Mouse (Mus musculus) ES-E14 (cell line): Measurements from ENCODE around the gene Scarf1. TPM values are rescaled to one million over a fixed set of nuclear protein-coding genes. Genes with fewer than 3 reads are reported as not detected.

Experiments used
- DNase-seq: peaks from one replicate; pipeline ENCODE4 v3.0.0-alpha.2; 2013; ENCODE audit warnings: low read depth, low spot score
- H3K27ac ChIP-seq: 2 replicates; pipeline ENCODE4 v1.5.1; 2012; ENCODE audit warnings: low read depth, mild to moderate bottlenecking, low read length, moderate library complexity, mixed read lengths; ENCODE audit not compliant: poor library complexity, insufficient read depth, severe bottlenecking
- H3K36me3 ChIP-seq: 2 replicates; pipeline ENCODE4 v1.6.1; 2012; ENCODE audit warnings: mild to moderate bottlenecking, low read length, moderate library complexity, mixed read lengths; ENCODE audit not compliant: control insufficient read depth, poor library complexity, insufficient read depth, severe bottlenecking
- H3K4me1 ChIP-seq, 2 experiments: fragments of 150-350 bp in 1 of 2; sonication (generic) in 1 of 2; 2 replicates each; pipeline ENCODE4 v1.6.1; 2012; ENCODE audit warnings: low read length in 2 of 2, mild to moderate bottlenecking in 1 of 2, mixed read lengths in 1 of 2; ENCODE audit not compliant: control insufficient read depth in 2 of 2, insufficient read depth in 2 of 2, poor library complexity in 1 of 2
- H3K4me3 ChIP-seq, 2 experiments: fragments of 150-350 bp in 1 of 2; sonication (generic) in 1 of 2; 2 replicates each; pipeline ENCODE4 v1.5.1; 2012; ENCODE audit warnings: low read length in 2 of 2, low read depth in 1 of 2, mild to moderate bottlenecking in 1 of 2, mixed read lengths in 1 of 2; ENCODE audit not compliant: insufficient read depth in 1 of 2, poor library complexity in 1 of 2, severe bottlenecking in 1 of 2
- H3K9ac ChIP-seq: 2 replicates; pipeline ENCODE4 v1.6.1; 2012; ENCODE audit warnings: low read depth, mild to moderate bottlenecking, low read length, mixed read lengths; ENCODE audit not compliant: poor library complexity, insufficient read depth, severe bottlenecking
- H3K9me3 ChIP-seq: fragments of 150-350 bp; sonication (generic); 2 replicates; pipeline ENCODE4 v1.6.1; 2012; ENCODE audit warnings: low read depth, mild to moderate bottlenecking, low read length; ENCODE audit not compliant: control insufficient read depth, insufficient read depth
- CHD2 ChIP-seq: IDR thresholded peaks from 2 replicates; pipeline ENCODE4 v1.6.1; 2014; ENCODE audit warnings: mild to moderate bottlenecking, low read depth, low read length, inconsistent platforms
- HCFC1 ChIP-seq: IDR thresholded peaks from 2 replicates; pipeline ENCODE4 v1.6.1; 2012; ENCODE audit warnings: low read length, inconsistent platforms, borderline replicate concordance; ENCODE audit not compliant: insufficient read depth
- MAFK ChIP-seq: IDR thresholded peaks from 2 replicates; pipeline ENCODE4 v1.6.1; 2014; ENCODE audit warnings: mild to moderate bottlenecking, low read depth, low read length, inconsistent platforms; ENCODE audit not compliant: insufficient read depth
- ZC3H11A ChIP-seq: IDR thresholded peaks from 2 replicates; pipeline ENCODE4 v1.6.1; 2012; ENCODE audit warnings: low read depth, mild to moderate bottlenecking, inconsistent platforms, low read length, borderline replicate concordance
- ZNF384 ChIP-seq: IDR thresholded peaks from 2 replicates; pipeline ENCODE4 v1.6.1; 2012; ENCODE audit warnings: low read depth, low read length, inconsistent platforms
- in situ Hi-C, 2 experiments: fragments of 600-800 bp; cut with MboI; formaldehyde crosslinking; loops; one replicate each; pipeline ENCODE4 v1.15.1; 2025; ENCODE audit warnings: low sequenced_read_pairs in 2 of 2, inconsistent platforms in 1 of 2; ENCODE audit not compliant: unreplicated experiment in 2 of 2
- total RNA-seq: library from RNA; depleted of rRNA; stranded (reverse); fragments of 300-350 nt; gene quantifications from 2 replicates; pipeline ENCODE4 v1.2.3, GENCODE M21; 2012; rRNA removed

Scarf1 gene
- 3.1 and 4.3 TPM in 2 replicates for total RNA-seq

DNA sequence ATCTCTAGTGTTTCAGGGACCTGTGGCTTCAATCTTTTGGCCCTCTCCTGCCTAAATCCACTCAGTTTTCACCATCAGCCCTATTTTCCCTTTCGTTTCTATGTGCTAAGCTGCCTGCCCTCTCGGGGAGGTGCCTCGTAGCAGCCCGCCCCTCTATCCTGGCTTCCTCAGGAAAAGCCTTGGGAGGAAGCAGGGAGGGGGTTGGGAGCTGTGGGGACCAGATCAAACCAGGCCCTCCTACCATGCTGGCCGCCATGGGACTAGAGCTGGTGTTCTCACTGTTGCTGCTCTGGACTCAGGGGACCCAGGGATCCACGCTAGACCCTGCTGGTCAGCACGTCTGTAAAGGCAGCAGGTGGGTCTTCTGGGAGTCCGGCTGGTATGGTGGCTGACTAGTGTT lies at the start of gene Scarf1:
Gene Scarf1, plus strand, starts transcription at position 205 of the 400 bp plus-strand sequence.
- TF ChIP-seq ZNF384 = no peak
- TF ChIP-seq HCFC1 = no peak
- no peak for TF ChIP-seq ZC3H11A
- no peak for TF ChIP-seq CHD2
- no peak for TF ChIP-seq MAFK
- peak within 1 kb of the TSS in 1 of 2 experiments; percentile 35; a peak in 1 of 4 replicates for H3K4me3 ChIP-seq
- no peak within 1 kb of the TSS for H3K27ac ChIP-seq
- no peaks in the 10 kb centered on the region for H3K9me3 ChIP-seq
- H3K4me1 ChIP-seq = peaks cover 0 to 10% of the 10 kb centered on the region in 2 experiments; a peak in 1 of 4 replicates
- in situ Hi-C loops = no loop called here
- no peak for DNase-seq
- peaks cover 11% of the 10 kb centered on the region for H3K36me3 ChIP-seq
- H3K9ac ChIP-seq = no peak within 1 kb of the TSS; the same call in 1 of the 2 replicates

DNA sequence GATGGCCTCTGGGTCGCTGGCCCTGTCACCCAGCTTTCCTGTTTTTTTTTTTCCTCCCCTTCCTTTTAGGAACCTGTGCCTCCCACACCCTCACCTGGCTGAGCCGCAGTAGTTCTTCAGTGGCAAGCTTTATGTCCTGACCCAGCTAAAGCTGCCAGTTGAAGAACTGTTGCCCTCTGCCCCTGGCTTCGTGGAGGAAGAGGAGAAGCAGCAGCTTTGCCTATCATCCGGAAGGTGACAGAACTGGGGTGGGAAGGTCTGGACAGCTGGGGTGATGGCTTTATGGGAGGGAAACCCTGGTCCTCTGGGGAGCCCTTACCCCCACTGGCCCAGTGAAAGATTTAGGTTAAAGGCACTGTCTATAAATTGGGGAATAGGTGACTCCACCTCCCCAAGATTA lies 49.7 kb upstream of the Scarf1 start:
- H3K27ac ChIP-seq = no peak overlapping the region
- no peak overlapping the region for H3K9ac ChIP-seq
- no peaks in the 10 kb centered on the region; the same call in 1 of the 2 replicates for H3K36me3 ChIP-seq
- no peak for DNase-seq
- no peak for TF ChIP-seq MAFK
- TF ChIP-seq CHD2 = no peak
- no peak for TF ChIP-seq ZNF384
- no peak for TF ChIP-seq ZC3H11A
- TF ChIP-seq HCFC1 = no peak
- in situ Hi-C loops = no loop called here
- H3K4me1 ChIP-seq = peaks cover 3 to 11% of the 10 kb centered on the region in 2 experiments; a peak in 3 of 4 replicates
- no peaks in the 10 kb centered on the region for H3K9me3 ChIP-seq
- no peak overlapping the region for H3K4me3 ChIP-seq

DNA sequence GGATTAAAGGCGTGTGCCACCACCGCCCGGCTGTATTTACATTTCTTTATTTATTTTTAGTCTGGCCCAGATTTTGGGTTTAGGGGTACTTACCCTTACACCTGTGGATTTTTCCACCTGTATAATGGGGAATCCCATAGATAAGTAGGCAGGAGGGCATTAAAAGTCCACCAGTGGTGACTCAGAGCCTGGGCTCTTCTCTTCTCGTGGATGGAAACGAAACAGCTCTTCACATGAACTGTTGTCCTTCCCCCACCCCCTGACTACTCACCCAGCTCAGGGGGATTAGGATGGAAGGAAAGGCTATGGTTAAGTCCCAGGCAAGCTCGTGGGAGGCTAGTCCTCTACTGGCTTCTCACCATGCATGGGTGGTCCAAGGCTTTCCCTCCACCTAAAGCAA lies 48.9 kb upstream of the Scarf1 start:
- H3K9me3 ChIP-seq = no peaks in the 10 kb centered on the region
- H3K9ac ChIP-seq = no peak overlapping the region
- no peaks in the 10 kb centered on the region; the same call in 1 of the 2 replicates for H3K36me3 ChIP-seq
- DNase-seq = no peak
- in situ Hi-C loops = no loop called here
- TF ChIP-seq HCFC1 (no peak), ZNF384 (no peak), ZC3H11A (no peak), CHD2 (no peak), MAFK (no peak)
- H3K27ac ChIP-seq = no peak overlapping the region
- H3K4me1 ChIP-seq = peaks cover 4 to 11% of the 10 kb centered on the region in 2 experiments; a peak in 3 of 4 replicates
- no peak overlapping the region for H3K4me3 ChIP-seq

DNA sequence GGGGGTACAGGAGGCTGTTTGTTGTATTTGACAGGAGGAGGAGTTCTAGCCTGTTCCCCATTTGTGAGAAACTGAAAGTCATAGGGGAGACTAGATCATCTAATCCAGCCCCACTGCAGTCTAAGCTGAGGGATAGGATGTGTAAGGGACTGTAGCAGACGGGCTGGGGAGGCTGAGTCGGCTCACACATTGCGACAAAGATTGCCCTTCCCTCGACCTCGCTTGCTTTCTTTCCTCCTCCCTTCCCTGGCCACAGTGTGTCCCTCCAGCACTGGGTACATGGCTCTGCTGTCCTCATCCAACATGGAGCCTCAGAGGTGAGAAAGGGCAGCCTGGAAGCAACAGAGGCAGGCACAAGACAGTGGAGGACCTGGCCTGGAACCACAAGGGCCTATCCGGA lies 48.3 kb upstream of the Scarf1 start:
- DNase-seq = no peak
- Histone ChIP-seq H3K27ac (no peak overlapping the region), H3K9ac (no peak overlapping the region), H3K4me3 (no peak overlapping the region), H3K4me1 (peaks cover 4 to 8% of the 10 kb centered on the region in 2 experiments; a peak in 3 of 4 replicates), H3K36me3 (no peaks in the 10 kb centered on the region; the same call in 1 of the 2 replicates), H3K9me3 (no peaks in the 10 kb centered on the region)
- in situ Hi-C loops = no loop called here
- TF ChIP-seq CHD2 (no peak), MAFK (no peak), ZNF384 (no peak), HCFC1 (no peak), ZC3H11A (no peak)
